Mouse (Mus musculus) G1E (cell line): ENCODE data around the gene Gm28230.

Experiments
- CTCF ChIP-seq: IDR thresholded peaks from 2 replicates; pipeline ENCODE4 v1.5.1; 2012; ENCODE audit warnings: low read depth, low read length, inconsistent platforms, mixed read lengths
- GATA1 ChIP-seq: IDR thresholded peaks from 2 replicates; pipeline ENCODE4 v1.6.1; 2012; ENCODE audit warnings: borderline replicate concordance, low read length, inconsistent platforms, mixed read lengths

GRCm38 (mm10) chr2:74735851-74736687 lies 9.5 kb downstream of the Gm28230 start:
- TF ChIP-seq CTCF = no peak
- TF ChIP-seq GATA1 = no peak
